ENCODE assay signal across 8 mouse cellular contexts in the genomic region with DNA sequence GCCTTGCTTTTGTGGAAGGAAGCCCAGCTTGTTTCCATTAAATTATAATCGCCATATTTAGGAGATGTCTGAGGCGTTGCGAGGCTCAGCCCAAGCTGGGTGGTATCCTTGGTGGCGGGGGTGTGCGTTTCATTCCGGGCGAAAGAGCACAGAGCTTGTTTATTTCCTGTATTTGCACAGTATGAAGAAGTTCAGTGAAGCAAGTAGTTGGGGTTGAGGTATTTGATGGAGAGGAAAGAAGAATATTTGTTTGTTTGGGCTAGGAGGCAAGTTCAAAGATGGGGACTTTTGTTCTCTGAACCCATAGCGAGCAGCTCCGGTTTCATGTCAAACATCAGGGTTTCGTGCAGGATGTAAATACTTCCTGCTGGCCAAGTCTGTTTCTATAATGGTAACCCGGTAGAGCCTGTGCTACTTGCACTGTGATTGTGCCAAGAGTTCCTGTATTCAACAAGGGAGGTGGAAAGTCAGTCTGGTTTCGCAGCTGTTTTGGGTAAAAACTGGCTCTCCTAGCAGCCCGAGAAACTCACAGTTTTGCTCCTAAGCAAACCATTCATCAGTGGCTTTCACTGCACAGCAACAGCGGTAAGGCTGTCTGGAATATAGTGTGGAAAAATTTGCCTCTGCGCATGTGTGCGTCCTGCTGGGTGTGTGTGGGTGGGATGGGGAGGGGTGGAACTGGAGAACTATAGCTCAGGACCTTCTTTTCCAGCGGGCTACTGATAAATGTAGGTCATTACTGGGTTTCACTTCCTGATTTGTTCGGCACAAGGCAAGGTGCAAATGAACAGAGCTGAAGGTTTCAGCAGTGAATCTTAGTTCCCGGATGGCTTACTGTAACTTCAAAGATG.
DNase-seq lines count a peak whose midpoint lies in the region; ATAC-seq and TF ChIP-seq lines count a peak whose summit lies in the region.

No protein-coding gene starts in this region.

- intact Hi-C loops in gastrocnemius, postnatal 14 days (cut with DNase I; ENCODE audit: low total_unique reads): no loop called here
- intact Hi-C loops in left cerebral cortex, postnatal 25 days (cut with DNase I): loop anchor here (5.0 kb wide), 1 partner anchor 308 kb away; a partner anchor contains a TSS

- no peak for TF ChIP-seq CTCF in stomach, postnatal 0 days (IDR thresholded peaks at IDR 0.05; ENCODE audit: low read depth)

- 64% methylated on average over 19 of the region's 19 CpGs for WGBS in hindbrain, embryonic 12.5 days
- 17% methylated on average over 19 of the region's 19 CpGs for WGBS in stomach, postnatal 0 days

- peak overlapping the region; percentile 45 for H3K27ac ChIP-seq in hindbrain, embryonic 12.5 days
- H3K27ac ChIP-seq in stomach, postnatal 0 days (replicated peaks): peak overlapping the region; percentile 53

- TF ChIP-seq EP300 in stomach, postnatal 0 days (optimal IDR thresholded peaks at IDR 0.05): no peak

- H3K4me1 ChIP-seq in hindbrain, embryonic 12.5 days: no peaks in the 10 kb centered on the region; the same call in 1 of the 2 replicates
- peaks cover 9% of the 10 kb centered on the region for H3K4me1 ChIP-seq in megakaryocyte, embryonic 14.5 days
- no peaks in the 10 kb centered on the region for H3K4me1 ChIP-seq in stomach, postnatal 0 days (replicated peaks; ENCODE audit: control insufficient read depth, insufficient read depth)

- H3K27me3 ChIP-seq in hindbrain, embryonic 12.5 days: no peaks in the 10 kb centered on the region
- H3K27me3 ChIP-seq in megakaryocyte, embryonic 14.5 days (replicated peaks): no peaks in the 10 kb centered on the region
- no peaks in the 10 kb centered on the region for H3K27me3 ChIP-seq in stomach, postnatal 0 days (ENCODE audit: control insufficient read depth, insufficient read depth, low read length)

- DNase-seq in gastrocnemius, postnatal 10 days: peak; percentile 5
- DNase-seq in gastrocnemius, postnatal 14 days: no peak
- DNase-seq in embryo, embryonic 11 days: peak; percentile 45
- DNase-seq in left cerebral cortex, postnatal 25 days (ENCODE audit: low spot score in 2 of 2): peak; percentile 38 to 75
- peak; percentile 32 for DNase-seq in stomach, postnatal 0 days (ENCODE audit: low spot score)
- no peak for DNase-seq in c-Kit-positive CD71-positive TER-119-positive erythroid progenitor cells, embryonic 14.5 days (ENCODE audit: low spot score)

- 0 out of 2 replicates have a peak overlapping the region, but pooled peaks have one; percentile 5 for H3K4me3 ChIP-seq in hindbrain, embryonic 12.5 days
- peak overlapping the region; percentile 79 for H3K4me3 ChIP-seq in megakaryocyte, embryonic 14.5 days (replicated peaks)
- peak overlapping the region; percentile 25 for H3K4me3 ChIP-seq in stomach, postnatal 0 days (ENCODE audit: low read depth, low read length)

- H3K9me3 ChIP-seq in hindbrain, embryonic 12.5 days (replicated peaks): peaks cover 7% of the 10 kb centered on the region
- H3K9me3 ChIP-seq in megakaryocyte, embryonic 14.5 days: 0 out of 2 replicates have a peak, but pooled peaks cover 8% of the 10 kb centered on the region
- H3K9me3 ChIP-seq in stomach, postnatal 0 days (ENCODE audit: control insufficient read depth, low read length): no peaks in the 10 kb centered on the region

- no peak overlapping the region for H3K9ac ChIP-seq in hindbrain, embryonic 12.5 days
- peak overlapping the region; percentile 19 for H3K9ac ChIP-seq in stomach, postnatal 0 days (ENCODE audit: low read length)

- peak overlapping the region; percentile 27 for H3K4me2 ChIP-seq in hindbrain, embryonic 12.5 days (replicated peaks)
- peak overlapping the region; percentile 63 for H3K4me2 ChIP-seq in stomach, postnatal 0 days (replicated peaks; ENCODE audit: low read depth)

- no peak for ATAC-seq in hindbrain, embryonic 12.5 days (ENCODE audit: low FRiP score)
- peak; percentile 75 for ATAC-seq in stomach, postnatal 0 days (ENCODE audit: low FRiP score, low TSS enrichment)

- H3K36me3 ChIP-seq in hindbrain, embryonic 12.5 days: no peaks in the 10 kb centered on the region
- H3K36me3 ChIP-seq in megakaryocyte, embryonic 14.5 days (replicated peaks; ENCODE audit: low read length): no peaks in the 10 kb centered on the region
- H3K36me3 ChIP-seq in stomach, postnatal 0 days (ENCODE audit: control insufficient read depth, insufficient read depth, low read length): no peaks in the 10 kb centered on the region

Comparison
In these comparisons a context has a peak if more than half of its experiments do, and no peak if none do; other contexts are left out.
1. DNase-seq: peak in gastrocnemius, postnatal 10 days (single experiment), embryo, embryonic 11 days (single experiment), left cerebral cortex, postnatal 25 days (2 of 2) and stomach, postnatal 0 days (single experiment); none in gastrocnemius, postnatal 14 days (single experiment) and c-Kit-positive CD71-positive TER-119-positive erythroid progenitor cells, embryonic 14.5 days (single experiment).
2. H3K4me3 ChIP-seq: peak in every context shown above with its lines; median percentile 79 in megakaryocyte, embryonic 14.5 days; 25 in stomach, postnatal 0 days; 5 in hindbrain, embryonic 12.5 days.